Mouse (Mus musculus) left cerebral cortex, adult 8-10 months (tissue): ENCODE measurements at regions not wholly inside any gene's neighbourhood (a gene's known extent, or its start where the extent isn't known, plus 50 kb on each side); places are given as distances from the start of the nearest gene placed in this dataset.

Source experiments
- DNase-seq, 2 experiments: peaks; one replicate each; pipeline ENCODE4 v3.0.0; 2022; ENCODE audit warnings: low spot score in 2 of 2

DNA sequence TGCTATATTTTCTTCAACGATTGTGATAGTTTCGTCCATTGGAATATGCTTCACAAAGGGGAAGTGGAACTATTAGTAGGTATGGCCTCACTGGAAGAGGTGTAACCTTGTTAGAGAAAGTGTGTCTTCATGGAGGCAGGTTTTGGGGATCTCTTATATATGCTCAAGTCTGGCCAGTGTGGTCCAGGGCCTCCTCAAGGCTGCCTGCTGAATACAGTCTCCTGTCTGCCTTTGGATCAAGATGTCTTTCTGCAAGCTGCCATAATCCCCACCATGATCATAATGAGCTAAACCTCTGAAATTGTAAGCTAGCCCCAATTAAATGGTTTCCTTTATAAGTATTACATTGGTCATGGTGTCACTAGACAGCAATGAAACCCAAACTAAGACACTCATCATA lies 384.3 kb downstream of the Btbd3 start:
- no peak for DNase-seq

DNA sequence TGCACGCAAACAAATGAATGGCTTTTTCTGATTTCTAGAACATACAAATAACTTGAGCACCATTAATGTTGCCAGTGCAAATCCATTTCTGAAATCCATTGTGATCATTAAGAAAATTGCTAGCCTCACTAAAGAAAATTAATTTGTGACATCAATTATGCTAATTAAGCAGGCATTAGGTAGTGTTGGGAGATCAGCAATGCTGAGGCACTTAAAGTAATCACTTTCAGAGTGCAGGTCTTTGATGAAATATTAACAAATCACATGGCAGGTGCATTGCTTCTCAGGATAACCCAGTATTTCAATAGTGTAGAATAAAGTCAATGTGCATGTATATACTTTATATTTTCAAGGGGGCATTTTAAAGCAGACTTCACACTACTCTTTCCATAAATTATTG lies 385.0 kb downstream of the Btbd3 start:
- DNase-seq: no peak

DNA sequence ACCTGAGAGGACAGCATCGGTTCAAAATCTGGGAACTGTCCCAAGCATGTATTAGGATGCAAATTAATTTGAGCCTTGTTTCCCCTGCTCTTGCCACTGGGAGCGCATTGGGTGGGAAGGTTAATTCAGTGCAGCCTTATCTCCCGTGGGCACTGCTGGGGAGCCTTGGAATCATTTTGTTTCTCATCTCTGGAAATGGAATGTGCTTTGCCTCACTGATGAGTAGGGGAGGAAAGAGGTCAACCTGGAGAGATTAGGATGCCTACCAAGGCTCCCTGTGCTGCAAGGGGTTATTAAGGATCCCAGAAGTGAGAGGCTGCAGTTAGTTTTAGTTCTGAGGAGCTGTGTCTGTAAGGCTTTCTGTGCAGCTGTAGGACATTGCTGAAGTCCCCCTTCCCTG lies 392.3 kb downstream of the Btbd3 start:
- DNase-seq: no peak

DNA sequence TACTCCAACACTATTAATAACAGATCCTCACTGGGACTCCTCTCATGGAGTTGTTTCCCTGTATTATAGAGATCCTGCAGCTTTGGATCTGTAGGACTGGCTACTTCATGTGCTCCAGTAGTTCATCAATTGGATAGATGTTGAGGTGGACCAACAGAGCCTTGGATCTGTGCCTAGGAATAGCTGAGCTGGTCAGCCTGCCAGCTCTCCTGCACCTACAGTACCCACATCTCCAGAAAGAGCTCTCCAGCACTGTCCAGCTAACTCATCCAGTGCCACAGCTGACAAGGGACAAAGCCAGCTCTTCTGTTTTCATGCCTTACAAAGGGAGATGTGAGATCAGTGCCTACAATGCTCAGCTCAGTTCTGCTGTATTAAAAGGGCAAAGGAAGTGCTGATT lies 403.0 kb downstream of the Btbd3 start:
- DNase-seq: no peak

DNA sequence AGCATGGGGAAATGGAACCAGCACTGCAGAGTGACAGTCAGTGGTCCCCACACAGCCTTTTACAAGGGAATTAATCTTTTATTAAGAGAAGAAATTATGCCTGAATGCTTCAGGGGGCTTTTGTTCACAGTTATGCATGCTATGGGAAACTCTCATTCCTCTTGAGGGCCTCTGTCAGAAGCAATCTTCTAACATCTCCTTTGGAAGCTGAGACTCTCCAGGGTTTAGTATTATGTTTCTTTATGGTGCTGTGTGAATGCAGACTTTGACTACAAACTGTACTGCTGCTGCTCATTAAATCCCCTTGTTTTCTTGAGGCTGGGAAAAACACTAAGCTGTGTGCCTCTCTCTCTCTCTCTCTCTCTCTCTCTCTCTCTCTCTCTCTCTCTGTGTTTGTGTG lies 413.9 kb downstream of the Btbd3 start:
- DNase-seq: no peak

DNA sequence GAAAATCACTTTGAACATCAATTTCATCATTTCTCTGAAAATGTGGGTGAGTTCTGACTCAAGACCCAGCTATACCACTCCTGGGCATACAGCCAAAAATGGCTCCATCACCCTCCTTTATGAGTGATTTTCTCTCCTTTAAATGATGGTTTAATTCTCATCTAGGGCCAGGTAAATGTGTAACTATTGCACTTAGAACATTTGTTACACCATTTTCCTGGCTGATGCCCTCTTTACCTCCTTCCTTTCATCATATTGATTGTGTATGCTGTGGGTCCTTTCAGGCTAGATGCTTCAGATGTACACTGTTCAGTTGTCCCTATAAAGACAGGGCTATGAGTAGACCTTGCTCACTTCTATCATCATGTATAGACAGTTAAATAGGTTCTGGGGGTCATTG lies 418.4 kb downstream of the Btbd3 start:
- DNase-seq: no peak

DNA sequence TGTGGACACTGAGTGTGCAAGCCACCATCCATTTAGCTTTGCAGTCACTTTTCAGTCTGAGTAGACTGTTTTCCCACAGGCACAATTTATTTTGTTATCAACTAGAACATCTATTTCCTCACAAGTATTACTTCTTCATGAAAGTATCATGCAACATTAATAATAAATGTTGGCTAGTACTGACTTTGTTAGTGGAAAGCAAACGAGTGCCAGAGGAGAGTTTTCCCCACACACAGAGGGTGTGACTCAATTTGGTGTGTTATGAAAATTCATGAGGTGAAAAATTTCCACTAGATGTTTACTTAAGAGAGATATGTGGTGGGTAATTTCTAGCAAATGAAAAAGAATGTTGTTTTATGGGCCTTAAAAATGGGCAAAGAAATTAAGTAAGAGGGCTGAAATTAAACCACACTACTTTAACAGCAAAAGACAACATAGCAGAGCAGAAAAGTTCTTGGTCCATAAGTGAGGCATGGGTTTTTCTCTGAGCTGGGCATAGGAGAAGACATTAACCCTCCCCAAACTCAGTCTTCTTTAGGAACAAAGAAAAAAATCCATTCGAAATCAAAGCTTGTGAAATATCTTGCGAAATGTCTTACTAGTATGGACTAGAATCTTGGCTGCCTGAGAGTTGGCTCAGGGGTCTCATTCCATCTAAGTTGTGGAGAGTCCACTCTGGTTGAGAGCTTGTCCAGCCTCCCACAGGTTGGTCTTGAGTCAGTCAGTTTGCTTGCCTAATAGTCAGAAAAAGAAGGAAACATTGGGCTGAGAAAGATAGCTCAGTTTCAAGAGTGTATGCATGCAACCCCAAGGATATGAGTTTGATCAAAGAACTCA lies 419.1 kb downstream of the Btbd3 start:
- DNase-seq: no peak

DNA sequence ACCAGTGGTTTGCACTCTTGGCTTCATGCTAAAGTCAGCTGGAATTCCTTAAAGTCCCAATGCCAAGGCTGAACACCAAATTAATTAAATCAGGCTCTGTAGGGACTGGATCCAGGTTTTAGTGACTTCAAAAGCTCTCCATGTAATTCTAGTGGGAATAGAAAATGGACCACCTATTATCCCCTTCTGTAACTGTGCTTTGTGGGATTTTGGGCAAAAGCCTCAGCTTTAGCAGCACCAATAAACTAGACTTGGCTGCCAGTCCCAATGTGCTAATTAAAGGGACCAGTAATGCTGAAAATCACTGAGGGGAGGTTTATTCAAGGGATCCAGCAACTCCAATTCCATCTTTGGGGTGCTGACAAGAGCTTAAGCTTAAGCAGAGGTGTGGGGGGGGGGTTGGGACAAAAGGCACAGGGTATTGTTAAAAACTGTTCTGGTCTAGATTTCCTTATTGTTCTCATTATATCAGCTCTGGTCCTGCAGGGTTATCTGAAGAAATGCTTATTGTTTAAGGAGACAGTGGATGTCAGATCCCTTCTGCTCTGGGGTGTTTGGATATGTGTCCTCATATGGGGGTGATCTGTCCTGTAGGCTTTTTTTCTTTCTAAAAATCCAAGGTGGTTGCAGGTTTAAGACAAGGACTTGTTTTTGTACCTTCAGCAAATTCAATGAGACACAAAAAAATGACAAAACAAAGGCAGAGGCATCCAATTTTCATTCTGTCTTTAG lies 431.9 kb downstream of the Btbd3 start:
- peak in 1 of 2 experiments; percentile 13 for DNase-seq

DNA sequence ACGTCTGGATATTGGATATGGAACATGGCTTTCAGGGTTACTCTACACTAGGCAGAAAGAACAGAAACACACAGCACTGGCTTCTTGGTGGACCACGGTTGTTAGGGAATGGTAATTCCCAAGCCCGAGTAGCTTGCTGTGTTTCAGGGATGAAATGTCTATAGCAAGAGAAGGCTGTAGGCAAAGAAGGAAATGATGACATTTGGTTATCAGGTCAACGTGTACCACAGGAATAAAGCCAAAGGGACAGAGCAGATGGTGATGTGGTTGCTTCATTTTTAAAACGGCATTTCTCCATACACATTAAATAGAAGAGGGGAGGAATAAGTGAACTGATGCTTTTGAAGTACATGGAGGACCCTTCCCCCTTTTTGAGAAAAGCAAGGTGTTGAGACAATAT lies 433.1 kb downstream of the Btbd3 start:
- DNase-seq: no peak

DNA sequence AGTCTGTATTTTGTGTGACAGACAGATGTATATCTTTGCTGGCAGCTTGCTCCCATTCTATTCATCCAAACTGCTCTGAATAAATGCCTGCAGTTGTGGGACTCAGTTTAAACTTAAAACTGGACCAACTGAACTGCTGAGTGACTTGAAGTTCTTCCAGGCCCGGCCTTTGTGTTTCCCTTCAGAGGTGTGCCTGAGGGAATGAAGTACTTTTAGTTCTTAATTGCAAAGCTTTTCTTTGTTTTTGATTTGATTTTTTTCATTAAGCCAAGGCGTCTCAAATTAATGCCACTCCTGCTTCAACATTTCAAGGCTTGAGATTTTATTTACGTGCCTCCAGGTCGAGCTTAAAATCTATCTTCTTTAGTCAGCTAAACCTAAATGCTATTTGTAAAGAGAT lies 446.4 kb downstream of the Btbd3 start:
- DNase-seq: no peak

DNA sequence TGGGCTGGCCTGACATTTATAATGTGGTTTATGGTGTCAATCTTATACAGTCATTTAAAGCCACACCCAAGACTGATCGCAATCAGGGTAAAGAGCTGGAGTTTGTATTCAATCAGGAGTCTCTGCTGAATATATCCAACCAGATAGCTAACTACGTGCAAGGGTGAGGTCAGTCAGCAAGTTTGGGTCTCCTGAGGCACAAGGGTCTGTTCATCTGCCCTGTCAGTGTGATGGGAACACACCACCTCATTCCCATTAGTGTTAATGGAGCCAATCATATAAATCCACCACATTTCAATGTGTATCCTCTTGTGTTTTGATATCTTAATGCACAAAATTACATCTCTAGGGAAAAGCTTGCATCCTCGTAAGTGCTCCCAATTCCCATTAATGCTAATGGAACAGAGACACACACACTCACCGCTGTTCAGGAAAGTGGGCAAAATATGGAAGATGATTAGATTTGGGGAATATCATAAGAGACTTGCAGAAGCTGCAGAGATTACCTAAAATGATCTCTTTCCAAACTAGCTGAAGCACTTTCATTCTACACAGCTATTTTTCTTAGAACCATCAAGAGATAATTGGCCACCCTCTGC lies 447.7 kb downstream of the Btbd3 start:
- no peak for DNase-seq

DNA sequence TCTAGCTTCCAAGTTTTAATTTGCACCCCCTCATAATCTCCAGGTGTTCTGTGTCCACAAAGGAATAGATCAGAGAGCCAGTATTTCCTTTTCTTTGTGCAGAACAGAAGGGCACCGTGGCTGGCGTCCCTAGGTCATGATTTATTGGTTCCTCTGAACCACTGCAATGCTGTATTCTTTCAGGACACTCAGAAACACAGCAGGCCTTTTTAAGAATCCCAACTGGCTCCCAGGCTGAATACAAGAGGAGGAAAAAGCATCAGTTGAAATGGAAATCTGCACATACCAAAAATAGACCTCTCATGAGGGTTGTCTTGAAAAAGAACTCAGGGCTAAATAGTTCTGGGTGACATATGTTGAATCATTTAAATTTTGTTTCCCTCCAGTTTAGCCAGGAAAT lies 452.4 kb downstream of the Btbd3 start:
- DNase-seq: peak in 1 of 2 experiments; percentile 28

DNA sequence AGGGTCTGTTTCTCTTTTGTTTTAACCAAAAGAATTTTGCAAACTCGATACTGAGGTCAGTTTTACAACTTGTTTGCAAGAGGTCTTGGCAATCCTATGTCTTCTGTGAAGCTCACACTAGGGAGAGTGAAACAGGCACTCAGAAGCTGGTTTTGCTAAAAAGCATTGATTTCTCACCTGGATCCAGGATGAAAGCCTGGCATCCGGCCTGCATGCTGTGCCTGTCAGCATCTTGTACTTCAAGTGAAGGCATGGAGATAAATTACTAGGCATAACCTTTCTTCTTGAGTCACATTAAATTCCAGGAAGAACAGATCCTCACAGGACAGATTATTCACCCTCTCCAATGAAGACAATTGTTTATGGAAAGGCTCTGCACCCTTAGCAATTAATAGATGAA lies 477.5 kb downstream of the Btbd3 start:
- DNase-seq: no peak

DNA sequence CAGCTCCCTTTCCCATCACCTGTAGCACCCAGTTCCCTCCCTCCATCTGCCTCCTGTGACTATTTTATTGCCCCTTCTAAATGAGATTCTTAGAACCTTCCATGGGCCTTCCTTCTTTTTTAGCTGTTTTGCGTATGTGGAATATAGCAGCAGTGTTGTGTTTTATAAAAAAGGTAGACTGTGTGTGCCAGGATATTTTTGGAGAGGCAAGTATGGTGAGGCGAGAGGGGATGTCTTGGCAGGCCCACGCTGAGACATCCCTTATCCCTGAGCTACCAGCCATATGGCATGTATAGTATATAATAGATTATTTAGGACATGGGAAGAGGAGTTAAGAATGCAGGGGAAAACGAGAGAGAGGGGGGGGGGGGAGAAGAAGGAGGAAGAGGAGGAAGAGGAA lies 488.4 kb downstream of the Btbd3 start:
- DNase-seq: peak in 1 of 2 experiments; percentile 30

DNA sequence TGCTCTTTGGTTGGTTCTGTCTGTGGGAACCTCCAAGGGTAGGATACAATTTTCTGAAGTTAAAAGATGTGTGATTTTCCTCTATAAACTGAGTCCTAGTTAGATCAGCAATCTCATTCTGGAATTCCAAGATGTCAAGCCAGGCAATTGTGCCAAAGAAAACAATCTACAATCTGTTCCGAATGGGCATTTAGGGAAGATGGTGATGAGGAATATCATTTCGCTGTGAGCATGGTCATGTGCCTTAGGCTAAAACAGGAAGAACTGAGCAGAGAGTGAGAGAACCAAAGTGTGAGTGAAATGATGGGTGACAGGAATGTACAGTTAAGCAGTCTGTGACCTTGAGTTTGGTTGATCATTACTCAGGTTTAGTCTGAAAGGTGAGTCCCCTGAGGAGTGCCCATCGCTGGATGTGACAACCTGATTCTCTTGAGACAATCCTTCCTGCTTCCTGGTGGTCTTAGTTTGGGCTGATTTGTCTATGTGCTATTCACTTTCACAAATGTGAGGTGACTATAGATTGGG lies 504.1 kb downstream of the Btbd3 start:
- DNase-seq: no peak

DNA sequence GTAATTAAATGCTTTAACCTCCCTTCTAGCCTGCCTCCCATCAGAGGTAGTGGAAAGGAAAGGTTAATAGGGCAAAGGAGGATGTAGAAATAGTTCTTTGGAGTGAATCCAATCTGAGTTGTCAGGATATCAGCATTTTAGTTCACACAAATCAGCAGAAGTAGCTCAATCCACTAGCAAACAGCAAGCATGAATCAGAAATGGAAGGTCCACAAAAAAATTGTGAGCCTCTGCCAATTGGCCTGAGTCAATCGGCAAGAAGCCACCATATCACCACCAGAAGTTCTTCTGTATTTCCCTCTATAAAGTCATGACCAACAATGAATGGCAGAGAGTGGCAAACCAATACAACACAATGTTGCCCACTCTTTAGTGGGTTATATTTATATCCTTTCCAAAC lies 505.0 kb downstream of the Btbd3 start:
- DNase-seq: no peak

DNA sequence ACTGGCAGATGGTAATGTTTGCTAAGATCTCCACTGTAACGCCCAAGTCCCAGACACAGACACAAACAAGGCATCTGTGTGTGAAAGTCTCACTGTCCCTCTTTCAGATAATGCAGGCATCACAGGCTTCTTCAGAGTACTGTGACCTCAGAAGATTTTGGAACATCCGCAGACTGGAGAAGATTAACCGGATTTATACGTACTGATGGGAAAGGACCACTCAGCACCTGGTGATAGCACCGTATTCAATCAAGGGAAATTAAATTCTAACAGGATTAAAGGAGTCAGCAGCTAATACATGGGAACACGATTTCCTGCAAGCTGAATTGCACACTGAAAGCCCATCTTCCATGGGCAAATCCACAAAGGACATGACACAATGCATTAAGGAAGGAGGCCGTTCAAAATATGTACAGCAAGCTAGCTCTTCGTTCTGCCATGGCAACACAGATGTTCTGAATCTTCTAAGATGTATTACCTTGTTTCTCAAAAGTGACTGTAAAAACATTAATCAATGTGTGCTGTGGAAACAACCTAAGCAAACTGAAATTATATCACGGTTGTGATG lies 510.0 kb downstream of the Btbd3 start:
- DNase-seq: no peak

DNA sequence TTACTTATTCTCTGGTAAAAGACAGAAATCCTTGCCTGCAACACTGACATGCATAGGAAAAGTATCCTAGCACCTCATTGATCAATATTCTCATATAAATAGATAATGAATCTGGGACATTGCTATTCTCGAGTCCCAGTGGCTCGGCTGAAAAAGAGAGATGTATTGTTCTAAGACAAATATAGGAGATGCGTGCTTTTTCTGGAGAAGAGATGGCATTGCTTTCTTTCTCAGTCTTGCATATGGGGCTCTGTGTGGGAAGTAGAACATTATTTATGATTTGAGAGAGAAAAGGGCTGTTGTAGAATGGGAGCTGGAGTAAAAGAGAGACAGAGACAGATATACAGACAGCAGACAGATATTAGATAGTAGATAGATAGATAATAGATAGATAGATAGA lies 527.4 kb downstream of the Btbd3 start:
- DNase-seq: no peak

DNA sequence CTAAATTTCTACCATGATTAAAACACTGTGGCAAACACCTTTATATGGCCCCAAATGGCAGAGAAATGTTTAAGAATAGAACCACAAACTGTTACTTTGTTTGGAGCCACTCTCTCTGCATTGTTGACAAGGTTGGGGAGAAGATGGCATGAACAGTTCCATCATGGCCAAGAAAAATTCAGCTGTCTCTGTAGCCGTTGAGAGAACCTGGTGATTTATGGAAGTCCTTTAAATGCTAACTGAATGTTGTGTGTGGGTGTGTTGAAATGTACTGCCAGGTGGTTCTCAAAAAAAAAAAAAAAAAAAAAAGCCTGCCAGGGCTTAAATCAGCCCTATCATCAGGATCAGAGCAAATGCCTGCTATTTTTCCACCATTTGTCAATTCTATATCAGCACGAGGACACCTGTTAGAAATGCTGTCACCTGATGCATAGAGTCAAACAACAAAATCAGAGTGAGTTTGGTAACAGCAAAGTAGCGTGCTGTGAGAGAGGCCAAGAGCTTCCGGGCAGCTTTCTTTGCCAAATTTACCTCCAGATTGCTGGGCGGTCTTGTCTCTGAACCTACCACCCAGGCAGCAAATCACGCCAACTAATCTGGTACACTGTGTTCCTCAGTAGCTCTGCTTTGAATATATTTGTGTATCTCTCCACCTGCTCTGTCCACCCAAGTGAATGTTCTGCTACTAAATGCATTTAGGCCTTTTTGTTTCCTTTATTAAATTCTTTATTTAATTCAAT lies 536.5 kb downstream of the Btbd3 start:
- DNase-seq: peak in 1 of 2 experiments; percentile 76

DNA sequence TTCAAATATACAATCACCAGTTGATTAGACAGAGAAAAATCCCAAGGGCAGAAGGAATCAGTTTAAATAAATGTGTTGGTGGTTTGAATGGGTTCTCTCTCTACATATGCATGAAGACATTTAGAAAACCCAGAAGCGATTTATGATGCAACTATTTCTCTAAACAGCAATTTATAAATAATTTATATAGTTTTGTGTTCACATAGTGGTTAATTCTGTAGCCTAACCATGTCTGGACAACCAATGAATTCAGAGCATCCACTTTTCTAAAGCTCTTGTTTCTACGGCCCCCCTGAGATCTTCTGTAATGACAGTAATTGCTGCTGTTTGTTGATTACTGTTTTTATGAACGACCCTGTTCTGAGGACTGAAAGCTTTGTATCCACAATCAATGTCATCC lies 549.8 kb downstream of the Btbd3 start:
- no peak for DNase-seq

DNA sequence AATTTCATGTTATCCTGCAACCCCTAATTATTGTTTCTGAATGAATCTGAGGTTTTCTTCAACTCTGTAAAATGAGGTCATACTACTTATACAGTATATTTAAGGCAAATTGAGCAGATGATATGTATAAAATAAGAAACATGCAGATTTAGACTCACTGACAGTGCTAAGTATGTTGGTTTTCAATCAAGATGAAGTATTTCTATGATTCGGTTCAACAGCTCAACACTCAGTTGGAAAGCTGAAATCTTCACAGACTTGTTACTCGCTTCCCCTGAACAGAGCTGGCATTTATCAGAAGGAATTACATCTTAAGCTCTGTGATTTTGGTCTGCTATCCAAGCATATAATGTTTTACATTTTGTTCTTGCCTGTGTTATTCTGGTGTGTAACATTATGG lies 553.4 kb downstream of the Btbd3 start:
- no peak for DNase-seq
